Mouse (Mus musculus) MEL (cell line): ENCODE data around the gene Dusp10.

Source experiments
- BHLHE40 ChIP-seq: IDR thresholded peaks from 2 replicates; pipeline ENCODE4 v1.6.1; 2012; ENCODE audit warnings: low read depth, mild to moderate bottlenecking, inconsistent platforms, low read length, improper control_type of control experiment, borderline replicate concordance
- CTCF ChIP-seq, 3 experiments: IDR thresholded peaks in 2 of 3; conservative IDR thresholded peaks in 1 of 3; 2 replicates each; pipeline ENCODE4 v1.5.1; 2011 to 2012; ENCODE audit warnings: low read length in 3 of 3, low read depth in 2 of 3, mild to moderate bottlenecking in 2 of 3, improper control_type of control experiment in 1 of 3, inconsistent platforms in 1 of 3, mixed read lengths in 1 of 3, moderate library complexity in 1 of 3; ENCODE audit not compliant: control insufficient read depth in 1 of 3, insufficient read depth in 1 of 3, poor library complexity in 1 of 3, severe bottlenecking in 1 of 3
- GABPA ChIP-seq: IDR thresholded peaks from 2 replicates; pipeline ENCODE4 v1.6.1; 2012; ENCODE audit warnings: low read depth, mild to moderate bottlenecking, inconsistent platforms, low read length, improper control_type of control experiment, moderate library complexity
- MYC ChIP-seq: IDR thresholded peaks from 2 replicates; pipeline ENCODE4 v1.6.1; 2011; ENCODE audit warnings: low read depth, mild to moderate bottlenecking, low read length, improper control_type of control experiment, moderate library complexity
- NELFE ChIP-seq: IDR thresholded peaks from 2 replicates; pipeline ENCODE4 v1.6.1; 2011; ENCODE audit warnings: low read depth, low read length, improper control_type of control experiment
- NRF1 ChIP-seq: IDR thresholded peaks from 2 replicates; pipeline ENCODE4 v1.6.1; 2014; ENCODE audit warnings: low read depth, mild to moderate bottlenecking, inconsistent platforms, low read length, improper control_type of control experiment, moderate library complexity; ENCODE audit not compliant: poor library complexity, insufficient read depth, severe bottlenecking
- POLR2A ChIP-seq, 2 experiments: IDR thresholded peaks; 2 replicates each; pipeline ENCODE4 v1.6.1; 2011 to 2012; ENCODE audit warnings: low read length in 2 of 2, mild to moderate bottlenecking in 2 of 2, control low read depth in 1 of 2, improper control_type of control experiment in 1 of 2, low read depth in 1 of 2, moderate library complexity in 1 of 2; ENCODE audit not compliant: control insufficient read depth in 1 of 2, insufficient read depth in 1 of 2, poor library complexity in 1 of 2
- POLR2AphosphoS5 ChIP-seq: IDR thresholded peaks from 2 replicates; pipeline ENCODE4 v1.6.1; 2012; ENCODE audit warnings: low read depth, borderline replicate concordance, mild to moderate bottlenecking, inconsistent platforms, low read length, moderate library complexity, mixed read lengths
- RCOR1 ChIP-seq: IDR thresholded peaks from 2 replicates; pipeline ENCODE4 v1.6.1; 2012; ENCODE audit warnings: low read depth, mild to moderate bottlenecking, inconsistent platforms, low read length, improper control_type of control experiment
- SIN3A ChIP-seq: IDR thresholded peaks from 2 replicates; pipeline ENCODE4 v1.6.1; 2012; ENCODE audit warnings: low read length, improper control_type of control experiment, inconsistent platforms
- TBP ChIP-seq: IDR thresholded peaks from 2 replicates; pipeline ENCODE4 v1.8.0; 2011; ENCODE audit warnings: low read depth, low read length, improper control_type of control experiment
- UBTF ChIP-seq: IDR thresholded peaks from 2 replicates; pipeline ENCODE4 v1.6.1; 2012; ENCODE audit warnings: low read depth, mild to moderate bottlenecking, inconsistent platforms, low read length, improper control_type of control experiment, moderate library complexity, borderline replicate concordance; ENCODE audit not compliant: insufficient read depth

DNA sequence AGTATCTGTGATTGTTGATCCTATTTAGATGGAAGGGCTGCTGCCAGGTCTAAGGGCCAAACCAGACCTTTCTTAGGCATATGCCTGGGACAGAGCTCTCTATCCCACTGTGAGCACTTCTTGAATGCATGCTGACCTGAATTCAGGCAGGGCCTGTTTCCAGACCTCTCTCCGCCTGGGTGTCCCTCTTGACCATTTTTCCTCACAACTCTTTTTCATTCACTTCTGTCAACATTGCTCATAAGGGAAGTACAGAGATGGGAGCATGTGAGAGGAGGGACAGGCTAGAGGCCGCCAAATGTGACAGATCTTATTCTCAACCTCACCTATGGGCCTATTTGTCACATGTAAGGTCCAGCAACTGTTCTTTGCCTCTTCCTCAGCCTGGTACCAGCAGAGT lies 41.1 kb downstream of the Dusp10 start:
- no peak for TF ChIP-seq CTCF (IDR thresholded peaks at IDR 0.05 in 2 of 3, conservative IDR thresholded peaks at IDR 0.05 in 1 of 3; ENCODE audit: control insufficient read depth in 1 of 3, insufficient read depth in 1 of 3, low read depth in 2 of 3, low read length in 3 of 3, poor library complexity in 1 of 3, severe bottlenecking in 1 of 3)
- no peak for TF ChIP-seq NELFE
- TF ChIP-seq POLR2A (IDR thresholded peaks at IDR 0.05; ENCODE audit: control insufficient read depth in 1 of 2, insufficient read depth in 1 of 2, low read depth in 1 of 2, low read length in 2 of 2, poor library complexity in 1 of 2), result no peak
- no peak for TF ChIP-seq TBP
- TF ChIP-seq POLR2AphosphoS5, result no peak
- TF ChIP-seq BHLHE40, result no peak
- no peak for TF ChIP-seq SIN3A
- TF ChIP-seq UBTF, result no peak
- no peak for TF ChIP-seq MYC
- no peak for TF ChIP-seq NRF1
- TF ChIP-seq GABPA, result no peak
- no peak for TF ChIP-seq RCOR1
